Comparison of ENCODE assay signal across 18 mouse cellular contexts in the genomic region with DNA sequence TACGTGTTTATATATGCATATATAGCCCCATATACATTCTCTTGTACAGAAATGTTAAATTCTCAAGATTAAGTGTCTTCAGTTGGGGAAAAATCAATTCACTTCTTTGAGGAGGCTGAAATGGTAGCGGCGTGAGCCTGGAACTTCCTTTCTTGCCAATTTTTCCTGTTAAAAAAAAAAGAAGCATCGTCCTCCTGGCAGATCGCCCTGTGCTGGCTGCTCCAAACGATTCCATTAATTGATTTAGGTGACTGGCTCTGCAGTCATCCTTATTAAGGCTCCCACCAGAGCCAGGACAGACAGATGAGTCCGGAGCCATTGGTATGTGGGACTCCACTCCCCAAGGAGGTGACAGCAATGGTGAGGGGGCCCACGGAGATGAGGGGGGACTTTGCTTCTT.
DNase-seq lines count a peak whose midpoint lies in the region.
"Had no signal": no experiment of that assay in that cellular context is flagged by ENCODE, and none has a peak within 500 bp of the region (broad histone marks: within the 10 kb centered on the region; RNA-seq: fewer than 3 reads in every experiment).

No protein-coding gene starts in this region.

- DNase-seq in cerebellum, postnatal 25 days = peak; percentile 19 to 45
- no peak for DNase-seq in cerebellum, adult 11 months
- peak; percentile 36 to 53 for DNase-seq in layer of hippocampus, postnatal 10 days (ENCODE audit: low spot score in 2 of 2)
- no peak for DNase-seq in layer of hippocampus, adult 9-10 months (ENCODE audit: low spot score)
- peak; percentile 76 for DNase-seq in MN1 (ENCODE audit: low spot score)
- peak; percentile 63 for DNase-seq in Muller cell, postnatal 12 days (ENCODE audit: inconsistent ontology term)
- DNase-seq in neural tube, embryonic 10.5 days (ENCODE audit: extremely low spot score, low spot score) = no peak
- DNase-seq: cerebellum, adult 9-11 months; embryo, embryonic 11 days; gastrocnemius, postnatal 25 days; heart, adult 2 months; heart, postnatal 36 days; kidney, adult 2 months; kidney, postnatal 10 days; lung, adult 2 months; lung, postnatal 4 days; spleen, adult 18-20 months; thymus, postnatal 4 days had no signal

Comparison
In these comparisons a context has a peak if more than half of its experiments do, and no peak if none do; other contexts are left out.
1. DNase-seq: peak in cerebellum, postnatal 25 days (2 of 2), layer of hippocampus, postnatal 10 days (2 of 2), MN1 (single experiment) and Muller cell, postnatal 12 days (single experiment); none in cerebellum, adult 11 months (single experiment), layer of hippocampus, adult 9-10 months (single experiment) and neural tube, embryonic 10.5 days (single experiment).